Mouse (Mus musculus): Measurements from ENCODE around the gene Rabgap1l. TPM values are rescaled to one million over a fixed set of nuclear protein-coding genes. Genes with fewer than 3 reads are reported as not detected.
"Not testable (repeated sequence)": the region's sequence is repeated elsewhere in the genome, so short reads cannot be mapped to it uniquely, and the experiment has no call there.

The Rabgap1l gene
- polyA plus RNA-seq, 1 experiment from 2014 or later, result 18.7 TPM

DNA sequence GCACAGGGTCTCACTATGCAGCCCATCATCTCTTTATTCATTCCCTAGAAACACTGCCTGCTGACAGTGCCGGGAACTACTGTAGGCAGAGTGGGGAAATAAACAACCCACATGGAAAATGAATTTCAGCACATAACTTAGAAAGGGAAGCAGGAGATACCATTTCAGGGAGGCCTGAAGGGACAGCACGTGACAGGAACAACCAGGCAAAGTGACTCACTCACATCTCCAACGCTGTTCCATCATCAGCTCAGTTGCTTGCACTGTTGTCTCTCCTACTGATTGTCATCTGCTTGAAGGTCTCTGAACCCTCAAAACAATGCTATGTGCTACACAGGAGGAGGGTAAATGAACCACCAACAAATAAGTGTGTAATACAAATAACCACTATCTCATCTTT is 499.5 kb downstream of the Rabgap1l start:
- no peak overlapping the region for H3K4me3 ChIP-seq
- no peaks in the 10 kb centered on the region for H3K9me3 ChIP-seq
- no peaks in the 10 kb centered on the region for H3K4me1 ChIP-seq
- H3K36me3 ChIP-seq, result no peaks in the 10 kb centered on the region
- H3K27me3 ChIP-seq, result no peaks in the 10 kb centered on the region
- 85% methylated on average over 3 of the region's 3 CpGs for WGBS
- H3K9ac ChIP-seq, result no peak overlapping the region
- no peak overlapping the region for H3K4me2 ChIP-seq (replicated peaks)
- ATAC-seq (ENCODE audit: low FRiP score, low read depth), result no peak
- no peak overlapping the region for H3K27ac ChIP-seq

DNA sequence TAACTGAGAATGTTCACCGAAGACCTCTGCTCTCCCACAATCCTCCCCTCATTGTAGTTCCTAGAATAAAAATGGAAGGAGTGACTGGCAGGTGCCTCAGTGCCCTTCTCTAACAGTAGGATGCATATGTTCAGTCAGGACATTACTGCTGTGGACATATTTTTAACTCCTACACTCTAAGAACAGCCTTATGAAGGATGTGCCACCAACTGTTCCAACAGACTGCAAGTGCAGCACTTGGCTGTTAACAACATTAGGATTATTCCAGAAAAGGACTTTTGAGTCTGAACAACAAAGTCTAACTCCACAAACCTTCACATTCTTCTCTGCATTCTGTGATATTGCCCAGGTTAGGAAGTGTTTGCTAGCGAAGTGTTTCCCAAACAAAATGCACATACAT is 501.0 kb downstream of the Rabgap1l start:
- H3K27ac ChIP-seq, result no peak overlapping the region
- no peaks in the 10 kb centered on the region for H3K9me3 ChIP-seq
- 88% methylated on average over 2 of the region's 2 CpGs for WGBS
- H3K4me3 ChIP-seq, result no peak overlapping the region
- no peak overlapping the region for H3K9ac ChIP-seq
- no peak overlapping the region for H3K4me2 ChIP-seq (replicated peaks)
- no peak for ATAC-seq (ENCODE audit: low FRiP score, low read depth)
- H3K4me1 ChIP-seq, result peaks cover 3% of the 10 kb centered on the region
- H3K36me3 ChIP-seq, result no peaks in the 10 kb centered on the region
- H3K27me3 ChIP-seq, result no peaks in the 10 kb centered on the region

DNA sequence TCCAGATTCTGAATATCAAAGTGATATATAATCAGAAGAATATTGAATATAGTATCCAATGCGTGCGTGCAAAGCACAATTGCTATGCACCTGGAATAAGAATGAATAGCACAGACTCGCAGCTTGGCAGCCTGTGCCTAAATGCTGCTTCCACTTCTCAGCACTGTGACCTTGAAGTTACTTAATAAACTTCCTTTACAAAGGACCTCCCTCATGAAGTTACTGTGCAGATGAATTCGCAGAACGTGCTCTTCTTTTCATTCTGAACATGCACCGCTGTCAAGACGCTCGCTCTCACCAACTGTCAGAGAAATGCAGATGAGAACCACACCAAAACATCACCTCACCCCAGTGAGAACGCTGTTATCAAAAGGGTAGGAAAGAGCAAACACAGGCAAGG is 502.8 kb downstream of the Rabgap1l start:
- H3K9ac ChIP-seq, result no peak overlapping the region
- H3K9me3 ChIP-seq, result no peaks in the 10 kb centered on the region
- peaks cover 10% of the 10 kb centered on the region for H3K4me1 ChIP-seq
- 69% methylated on average over 9 of the region's 9 CpGs for WGBS
- no peak overlapping the region for H3K4me3 ChIP-seq
- no peaks in the 10 kb centered on the region for H3K36me3 ChIP-seq
- H3K27ac ChIP-seq, result no peak overlapping the region
- ATAC-seq (ENCODE audit: low FRiP score, low read depth), result no peak
- H3K27me3 ChIP-seq, result no peaks in the 10 kb centered on the region
- no peak overlapping the region for H3K4me2 ChIP-seq (replicated peaks)

DNA sequence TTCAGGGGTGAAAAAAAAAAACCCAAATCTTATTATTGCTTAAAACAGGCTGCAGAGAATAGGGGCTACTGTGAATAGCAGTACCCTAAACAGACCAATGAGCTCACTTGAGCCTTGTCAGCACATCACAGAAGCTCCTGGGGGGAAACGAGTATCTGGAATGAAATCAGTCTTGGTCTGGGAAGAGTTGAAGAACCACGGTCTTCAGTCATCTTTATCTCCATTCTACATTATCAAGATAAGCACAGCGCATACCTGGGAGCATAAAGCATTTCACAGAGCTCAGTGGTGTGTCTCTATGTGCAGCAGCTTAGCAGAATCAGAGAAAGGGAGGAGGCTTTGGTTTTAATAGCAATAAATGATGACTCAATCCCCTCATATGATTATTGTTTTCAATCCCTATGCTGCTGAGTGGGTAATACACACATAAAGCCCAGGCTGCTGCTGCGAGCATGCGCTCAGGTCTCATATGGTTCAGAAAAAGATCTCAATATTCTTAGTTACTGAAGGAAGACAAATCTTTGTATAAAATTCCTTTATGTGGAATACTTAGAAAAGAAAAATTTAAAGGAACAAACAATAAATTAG is 505.9 kb downstream of the Rabgap1l start:
- no peak overlapping the region for H3K27ac ChIP-seq
- H3K4me3 ChIP-seq, result no peak overlapping the region
- no peaks in the 10 kb centered on the region for H3K9me3 ChIP-seq
- H3K9ac ChIP-seq, result no peak overlapping the region
- WGBS, result 67% methylated on average over 5 of the region's 5 CpGs
- no peak overlapping the region for H3K4me2 ChIP-seq (replicated peaks)
- no peaks in the 10 kb centered on the region for H3K27me3 ChIP-seq
- peaks cover 10% of the 10 kb centered on the region for H3K4me1 ChIP-seq
- no peaks in the 10 kb centered on the region for H3K36me3 ChIP-seq
- no peak for ATAC-seq (ENCODE audit: low FRiP score, low read depth)

DNA sequence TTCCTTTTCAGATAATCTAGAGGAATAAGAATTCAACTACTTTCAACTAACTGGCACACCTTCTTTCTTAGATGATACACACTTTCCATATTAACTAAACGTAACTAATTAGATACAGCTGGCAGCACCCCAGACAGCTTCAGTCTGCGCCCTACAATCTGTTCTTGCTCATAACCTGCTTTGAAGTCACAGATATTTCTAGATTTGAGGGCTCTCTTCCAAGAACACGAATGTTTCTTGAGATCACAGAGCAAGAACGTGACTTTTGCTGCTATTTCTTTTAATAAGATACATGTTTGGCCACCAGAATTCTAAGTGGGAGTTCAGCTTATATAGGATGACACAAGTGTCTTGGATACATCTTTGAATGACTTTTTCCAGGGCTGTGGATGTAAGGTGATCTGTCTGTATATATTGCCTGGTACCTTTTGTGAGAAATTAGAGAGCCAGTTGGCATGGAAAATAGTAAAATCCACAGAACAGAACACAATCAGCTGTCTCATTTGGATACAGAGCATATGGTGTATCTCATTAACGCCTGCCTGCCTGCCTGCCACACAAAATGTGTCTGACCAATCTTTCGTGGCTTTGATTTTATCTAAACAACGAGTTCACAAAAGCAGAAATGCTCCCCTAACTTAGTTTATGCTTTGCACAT is 506.5 kb downstream of the Rabgap1l start:
- Histone ChIP-seq H3K27ac (no peak overlapping the region), H3K36me3 (no peaks in the 10 kb centered on the region), H3K27me3 (no peaks in the 10 kb centered on the region), H3K9me3 (no peaks in the 10 kb centered on the region), H3K4me2 (replicated peaks) (no peak overlapping the region), H3K9ac (no peak overlapping the region), H3K4me1 (peaks cover 10% of the 10 kb centered on the region), H3K4me3 (no peak overlapping the region)
- ATAC-seq (ENCODE audit: low FRiP score, low read depth), result no peak
- WGBS, result 42% methylated on average over 7 of the region's 7 CpGs

DNA sequence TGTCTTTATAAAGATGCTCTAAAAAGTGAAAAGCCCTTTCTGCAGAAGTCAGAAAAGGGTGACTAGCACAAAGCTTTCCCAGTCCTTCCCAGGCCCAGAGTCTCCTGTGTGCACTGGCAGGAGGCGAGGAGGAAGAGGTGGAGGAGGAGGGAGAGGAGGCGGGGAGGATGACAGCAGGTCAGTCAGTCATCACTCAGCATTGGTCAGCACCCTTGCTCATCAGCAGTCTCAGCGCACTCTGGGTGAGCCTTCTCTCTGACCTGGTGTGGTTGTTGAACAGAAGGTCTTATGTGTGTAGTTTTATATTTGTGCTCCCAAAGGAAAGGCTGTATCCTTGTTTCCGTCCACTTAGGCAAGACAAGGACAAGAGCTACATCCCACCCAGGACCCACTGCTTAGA is 508.8 kb downstream of the Rabgap1l start:
- 74% methylated on average over 4 of the region's 4 CpGs for WGBS
- Histone ChIP-seq H3K9me3 (no peaks in the 10 kb centered on the region), H3K27me3 (no peaks in the 10 kb centered on the region), H3K36me3 (no peaks in the 10 kb centered on the region), H3K4me1 (peaks cover 10% of the 10 kb centered on the region), H3K4me2 (replicated peaks) (no peak overlapping the region), H3K9ac (no peak overlapping the region), H3K4me3 (no peak overlapping the region), H3K27ac (no peak overlapping the region)
- ATAC-seq (ENCODE audit: low FRiP score, low read depth), result no peak

DNA sequence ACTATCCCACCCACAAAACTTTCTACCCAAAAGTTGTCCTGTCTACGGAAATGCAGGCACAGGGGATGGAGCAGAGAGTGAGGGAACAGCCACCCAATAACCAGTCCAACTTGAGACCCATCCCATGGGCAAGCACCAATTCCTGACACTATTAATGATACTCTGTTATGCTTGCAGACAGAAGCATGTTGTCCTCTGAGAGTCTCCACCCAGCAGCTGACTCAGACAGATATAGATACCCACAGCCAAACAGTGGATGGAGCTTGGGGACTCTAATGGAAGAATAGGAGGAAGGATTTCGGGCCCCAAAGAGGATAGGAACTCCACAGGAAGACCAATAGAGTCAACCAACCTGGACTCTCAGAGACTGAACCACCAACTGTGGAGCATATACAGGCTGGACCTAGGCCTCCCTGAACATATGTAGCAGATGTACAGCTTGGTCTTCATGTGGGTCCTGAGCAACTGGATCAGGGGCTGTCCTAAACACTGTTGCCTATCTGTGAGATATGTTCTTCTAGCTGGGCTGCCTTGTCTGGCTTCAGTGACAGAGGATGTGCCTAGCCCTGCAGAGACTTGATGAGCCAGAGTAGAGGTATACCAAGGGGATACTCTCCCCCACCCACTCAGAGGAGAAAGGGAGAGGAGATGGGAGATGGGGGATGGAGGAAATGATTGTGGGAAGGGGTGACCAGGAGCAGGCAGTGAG is 510.7 kb downstream of the Rabgap1l start:
- H3K4me2 ChIP-seq (replicated peaks); H3K27me3 ChIP-seq; H3K36me3 ChIP-seq; H3K9me3 ChIP-seq; H3K27ac ChIP-seq; H3K9ac ChIP-seq; ATAC-seq (ENCODE audit: low FRiP score, low read depth); H3K4me3 ChIP-seq: not testable (repeated sequence)
- 87% methylated on average over 2 of the region's 2 CpGs for WGBS
- H3K4me1 ChIP-seq, result peaks cover 10% of the 10 kb centered on the region

DNA sequence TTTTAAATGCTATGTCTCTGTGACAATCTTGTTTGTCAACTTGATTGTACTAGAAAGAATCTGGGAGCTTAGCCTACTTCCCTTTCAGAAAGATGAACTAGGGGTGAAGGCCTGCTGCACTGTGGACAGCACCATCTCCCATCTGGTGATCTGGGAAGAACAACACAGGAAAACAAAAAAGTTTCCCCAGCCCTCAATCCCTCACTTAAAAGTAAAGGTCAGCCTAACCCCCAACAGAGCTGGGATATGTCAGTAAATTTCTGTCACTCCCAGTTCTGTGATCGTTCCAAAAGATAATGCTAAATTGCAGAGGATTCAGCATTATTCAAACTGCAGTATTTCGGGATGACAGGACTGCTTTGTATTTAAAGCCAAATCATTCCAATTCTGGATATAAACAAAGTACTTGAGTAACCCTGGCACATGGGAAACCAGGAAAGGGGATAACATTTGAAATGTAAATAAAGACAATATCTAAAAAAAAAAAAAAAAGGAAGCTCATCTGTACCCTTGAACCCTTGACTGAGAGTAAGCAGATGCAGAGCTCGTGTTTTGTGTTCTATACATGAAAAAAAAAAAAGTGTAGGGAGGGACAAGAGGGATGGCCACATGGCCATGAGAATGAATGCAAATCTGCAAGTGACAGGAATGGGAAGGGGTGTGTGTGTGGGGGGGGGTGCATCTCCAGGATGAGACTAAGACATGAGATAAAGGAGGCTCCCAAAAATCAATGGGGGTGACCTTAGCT is 511.5 kb downstream of the Rabgap1l start:
- 72% methylated on average over 3 of the region's 3 CpGs for WGBS

DNA sequence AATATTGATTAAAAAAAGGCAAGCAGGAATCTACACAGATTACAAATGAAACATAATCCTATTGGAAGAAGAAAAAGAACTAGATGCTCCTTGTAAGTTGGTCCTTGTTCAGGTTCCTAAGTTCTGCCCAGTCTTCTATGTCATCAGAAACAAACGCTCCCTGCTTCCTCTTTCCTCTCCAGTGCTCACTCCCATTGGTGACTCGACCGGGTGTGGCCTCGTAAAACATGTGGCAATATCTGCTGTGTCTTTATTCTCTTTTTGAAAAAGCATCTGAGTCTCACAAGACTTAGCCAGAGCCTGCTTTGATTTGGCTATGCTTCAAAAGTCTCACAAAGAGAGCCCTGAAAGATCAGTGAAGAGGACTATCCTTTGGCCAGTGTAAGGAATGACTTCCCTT is 512.4 kb downstream of the Rabgap1l start:
- Histone ChIP-seq H3K36me3 (no peaks in the 10 kb centered on the region), H3K27me3 (no peaks in the 10 kb centered on the region), H3K4me1 (no peaks in the 10 kb centered on the region), H3K4me3 (no peak overlapping the region), H3K27ac (no peak overlapping the region), H3K4me2 (replicated peaks) (no peak overlapping the region), H3K9ac (no peak overlapping the region), H3K9me3 (no peaks in the 10 kb centered on the region)
- WGBS, result 75% methylated on average over 4 of the region's 4 CpGs
- ATAC-seq (ENCODE audit: low FRiP score, low read depth), result no peak

More for the DNA sequence above, 511.5 kb downstream of the Rabgap1l start:
- ATAC-seq (ENCODE audit: low FRiP score, low read depth), result no peak
- Histone ChIP-seq H3K9me3 (no peaks in the 10 kb centered on the region), H3K27ac (no peak overlapping the region), H3K27me3 (no peaks in the 10 kb centered on the region), H3K9ac (no peak overlapping the region), H3K4me2 (replicated peaks) (no peak overlapping the region), H3K36me3 (no peaks in the 10 kb centered on the region), H3K4me3 (no peak overlapping the region), H3K4me1 (peaks cover 2% of the 10 kb centered on the region)

DNA sequence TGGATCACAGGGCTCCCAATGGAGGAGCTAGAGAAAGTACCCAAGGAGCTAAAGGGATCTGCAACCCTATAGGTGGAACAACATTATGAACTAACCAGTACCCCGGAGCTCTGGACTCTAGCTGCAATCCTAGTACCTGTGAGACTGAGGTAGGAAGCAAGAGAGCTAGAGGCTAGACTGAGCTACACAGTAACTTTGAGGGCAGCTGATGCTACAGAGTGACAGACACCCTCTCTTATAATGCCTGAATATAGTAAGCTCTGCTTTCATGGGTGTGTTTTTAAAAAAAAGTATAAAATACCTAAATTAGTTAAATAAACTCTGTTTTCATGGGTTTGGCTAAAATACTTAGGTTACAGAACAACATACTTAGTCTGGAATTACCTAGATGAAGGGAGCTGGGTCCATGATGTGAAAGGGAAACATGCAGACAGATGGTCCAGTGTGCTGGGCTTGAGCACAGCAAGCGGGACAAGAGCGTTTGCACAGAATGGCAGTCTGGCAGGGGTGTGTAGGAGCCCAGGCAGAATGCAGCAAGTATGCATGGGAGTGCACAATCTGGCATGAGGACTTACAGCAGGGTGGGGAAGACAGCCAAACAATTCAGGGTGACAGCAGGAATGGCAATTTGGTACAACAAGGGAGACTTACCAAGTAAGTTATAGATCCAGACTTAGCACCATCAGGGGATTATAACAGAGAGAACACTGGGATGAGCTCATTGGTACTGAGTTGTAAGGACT is 514.9 kb downstream of the Rabgap1l start:
- no peak for ATAC-seq (ENCODE audit: low FRiP score, low read depth)
- WGBS, result 87% methylated on average over 3 of the region's 3 CpGs

DNA sequence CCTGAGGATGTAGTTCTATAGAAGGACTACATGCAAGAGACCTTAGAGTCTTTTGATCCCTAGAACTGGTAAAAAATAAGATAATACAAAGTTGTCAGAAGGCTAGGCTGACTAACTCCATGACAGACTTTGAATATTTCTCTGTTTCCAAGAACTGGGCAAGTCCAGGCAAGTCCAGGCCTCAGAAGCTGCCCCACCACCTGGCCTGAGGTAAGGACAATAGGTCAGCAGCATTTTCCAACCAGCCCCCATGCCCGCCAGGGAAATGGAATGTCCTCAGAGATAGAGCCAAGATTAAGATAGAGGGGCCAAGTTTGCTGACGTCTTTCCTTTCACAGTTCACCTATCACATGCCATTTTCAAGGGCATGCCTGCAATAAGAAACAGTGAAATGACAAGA is 517.8 kb downstream of the Rabgap1l start:
- Histone ChIP-seq H3K4me3 (no peak overlapping the region), H3K4me1 (no peaks in the 10 kb centered on the region), H3K36me3 (no peaks in the 10 kb centered on the region), H3K4me2 (replicated peaks) (no peak overlapping the region), H3K27ac (no peak overlapping the region), H3K9ac (no peak overlapping the region), H3K27me3 (no peaks in the 10 kb centered on the region), H3K9me3 (no peaks in the 10 kb centered on the region)
- no peak for ATAC-seq (ENCODE audit: low FRiP score, low read depth)
- 78% methylated on average over 2 of the region's 2 CpGs for WGBS

More for the DNA sequence above, 514.9 kb downstream of the Rabgap1l start:
- no peak overlapping the region for H3K9ac ChIP-seq
- no peaks in the 10 kb centered on the region for H3K27me3 ChIP-seq
- H3K4me2 ChIP-seq (replicated peaks), result no peak overlapping the region
- H3K36me3 ChIP-seq, result no peaks in the 10 kb centered on the region
- H3K9me3 ChIP-seq, result no peaks in the 10 kb centered on the region
- no peaks in the 10 kb centered on the region for H3K4me1 ChIP-seq
- no peak overlapping the region for H3K4me3 ChIP-seq
- H3K27ac ChIP-seq, result no peak overlapping the region
